In the genomic region with DNA sequence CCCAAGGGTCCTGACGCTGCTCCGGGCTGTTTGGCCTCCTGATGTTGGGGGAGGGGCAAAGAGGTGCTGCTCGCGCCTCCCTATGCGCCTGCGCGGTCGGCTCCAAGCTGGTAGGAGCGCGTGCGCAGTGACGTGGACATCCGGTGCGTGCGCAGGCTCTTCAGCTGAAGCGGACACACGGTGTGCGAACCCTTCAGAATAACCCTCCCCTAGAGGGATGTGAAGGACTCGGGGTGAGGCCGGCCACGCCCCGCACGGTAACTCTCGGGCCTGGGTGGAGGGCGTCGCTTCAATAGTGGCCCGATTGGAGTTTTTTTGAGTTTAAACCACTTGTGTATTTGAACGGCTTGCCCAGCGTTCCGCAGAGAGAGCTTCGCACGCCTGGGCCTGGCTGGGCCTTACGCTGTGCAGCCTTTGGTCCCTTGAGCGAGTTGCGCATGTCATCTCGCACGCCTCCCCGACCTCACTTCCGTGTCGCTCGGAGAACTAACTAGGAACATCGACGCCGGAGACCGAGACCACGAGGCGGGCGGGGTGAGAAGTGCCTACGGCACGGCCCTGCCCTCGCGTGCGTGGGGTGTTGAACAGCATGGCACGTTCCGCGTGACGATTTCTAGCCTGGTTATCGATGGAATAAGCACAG, we compare ENCODE assay signal across 8 mouse cellular contexts. TPM values are rescaled to one million over a fixed set of nuclear protein-coding genes. Genes with fewer than 3 reads are reported as not detected.
DNase-seq lines count a peak whose midpoint lies in the region; ATAC-seq lines count a peak whose summit lies in the region.

A gene (plus strand): TSS at position 139 of the 643 bp plus-strand sequence.

- WGBS in hindbrain, embryonic 14.5 days = under 1% methylated on average over 58 of the region's 58 CpGs

- no peaks in the 10 kb centered on the region for H3K36me3 ChIP-seq in hindbrain, embryonic 14.5 days (replicated peaks; ENCODE audit: control insufficient read depth, insufficient read depth)

- peak within 1 kb of the TSS; percentile 52 for H3K4me3 ChIP-seq in hindbrain, embryonic 14.5 days (replicated peaks; ENCODE audit: low read length)

- H3K27me3 ChIP-seq in hindbrain, embryonic 14.5 days (ENCODE audit: control insufficient read depth, insufficient read depth, low read length) = no peaks in the 10 kb centered on the region

- H3K9ac ChIP-seq in hindbrain, embryonic 14.5 days = peak within 1 kb of the TSS; percentile 60

- peak within 1 kb of the TSS; percentile 92 for H3K27ac ChIP-seq in hindbrain, embryonic 14.5 days

- no peaks in the 10 kb centered on the region for H3K9me3 ChIP-seq in hindbrain, embryonic 14.5 days (ENCODE audit: control insufficient read depth, low read length)

- H3K4me1 ChIP-seq in hindbrain, embryonic 14.5 days (replicated peaks; ENCODE audit: control insufficient read depth, insufficient read depth, low read length) = peaks cover 20% of the 10 kb centered on the region

- ATAC-seq in hindbrain, embryonic 14.5 days (ENCODE audit: low FRiP score) = peak; percentile 98

- H3K4me2 ChIP-seq in hindbrain, embryonic 14.5 days (replicated peaks) = peak within 1 kb of the TSS; percentile 86

- DNase-seq in R1 (ENCODE audit: low read depth, low spot score) = peak; percentile 98
- DNase-seq in cerebellum, postnatal 25 days = peak; percentile 86 to 92
- DNase-seq in frontal cortex, postnatal 25 days (ENCODE audit: low spot score in 2 of 2) = peak; percentile 85 to 87
- peak; percentile 100 for DNase-seq in hindbrain, embryonic 14.5 days (ENCODE audit: low spot score)
- DNase-seq in layer of hippocampus, postnatal 36 days = peak; percentile 91 to 92
- peak; percentile 98 for DNase-seq in lung, postnatal 36 days
- peak; percentile 97 for DNase-seq in retina, postnatal 1 day
- DNase-seq in urinary bladder, adult 18-20 months (ENCODE audit: low spot score in 2 of 2) = peak; percentile 86 to 93

RNA-seq across cellular contexts. Expression of the gene that starts here (rescaled TPM):
- polyA plus RNA-seq in hindbrain, embryonic 14.5 days (2014; fragmentation: Nextera tagmentation; extraction: Ambion mirVana) = 34.0 and 35.1 TPM in 2 replicates
- total RNA-seq in layer of hippocampus, postnatal 36 days (2021) = 10 to 100 TPM; 65.6 to 80.5 TPM

Comparison
In these comparisons a context has a peak if more than half of its experiments do, and no peak if none do; other contexts are left out.
1. Peak in every context shown above with its lines: DNase-seq, ATAC-seq, H3K4me3 ChIP-seq and H3K27ac ChIP-seq.